8 mouse cellular contexts compared by ENCODE assay signal in the genomic region with DNA sequence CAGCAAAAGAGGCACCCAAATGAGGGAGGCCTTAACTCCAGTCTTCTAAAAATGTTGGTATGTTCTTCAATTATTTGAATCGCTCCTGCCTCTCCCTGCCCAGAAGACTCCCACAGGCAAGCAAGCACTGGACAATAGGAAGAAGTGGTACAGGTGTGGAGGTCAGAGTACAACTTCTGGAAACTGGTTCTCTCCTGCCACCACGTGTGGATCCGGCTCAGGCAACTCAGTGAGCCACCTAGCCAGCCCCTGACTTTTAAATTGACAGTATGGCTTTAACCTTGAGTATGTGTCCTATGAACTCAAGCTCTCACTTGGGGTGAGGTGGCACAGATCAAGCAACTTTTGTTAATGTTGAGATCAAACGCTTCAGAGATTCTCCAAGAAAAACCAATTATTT. TPM values are rescaled to one million over a fixed set of nuclear protein-coding genes. Genes with fewer than 3 reads are reported as not detected.
DNase-seq lines count a peak whose midpoint lies in the region; ATAC-seq and TF ChIP-seq lines count a peak whose summit lies in the region.

No protein-coding gene starts in this region.

- H3K27me3 ChIP-seq in lung, embryonic 16.5 days (ENCODE audit: control insufficient read depth, insufficient read depth, low read depth, low read length), result no peaks in the 10 kb centered on the region
- no peaks in the 10 kb centered on the region for H3K27me3 ChIP-seq in forebrain, embryonic 11.5 days (ENCODE audit: control insufficient read depth, insufficient read depth, low read length)
- no peaks in the 10 kb centered on the region for H3K27me3 ChIP-seq in small intestine, adult 2 months (ENCODE audit: control insufficient read depth, insufficient read depth, low read length)

- no peak overlapping the region for H3K27ac ChIP-seq in lung, embryonic 16.5 days (ENCODE audit: low read length)
- H3K27ac ChIP-seq in forebrain, embryonic 11.5 days (ENCODE audit: low read depth, low read length), result no peak overlapping the region
- H3K27ac ChIP-seq in small intestine, adult 2 months (ENCODE audit: insufficient read depth, low read depth, low read length), result peak overlapping the region; percentile 41

- TF ChIP-seq CTCF in small intestine, adult 2 months (IDR thresholded peaks at IDR 0.05; ENCODE audit: extremely low read depth, insufficient read length, insufficient replicate concordance, low read depth, low read length), result no peak

- no peak for DNase-seq in lung, adult 18-20 months
- no peak for DNase-seq in forebrain, embryonic 11.5 days (ENCODE audit: low spot score)
- peak; percentile 23 to 66 for DNase-seq in kidney, postnatal 25 days
- DNase-seq in frontal cortex, postnatal 25 days (ENCODE audit: low spot score in 2 of 2), result no peak
- DNase-seq in urinary bladder, adult 18-20 months (ENCODE audit: low spot score in 2 of 2), result no peak

- H3K4me2 ChIP-seq in lung, embryonic 16.5 days (ENCODE audit: low read depth, low read length), result peak overlapping the region; percentile 78
- peak overlapping the region; percentile 76 for H3K4me2 ChIP-seq in forebrain, embryonic 11.5 days (ENCODE audit: low read depth, low read length, severe bottlenecking)

- peaks cover 10% of the 10 kb centered on the region for H3K4me1 ChIP-seq in lung, embryonic 16.5 days (replicated peaks; ENCODE audit: control insufficient read depth, insufficient read depth, low read length)
- peaks cover 5% of the 10 kb centered on the region; the same call in 1 of the 2 replicates for H3K4me1 ChIP-seq in forebrain, embryonic 11.5 days (replicated peaks; ENCODE audit: control insufficient read depth, insufficient read depth, low read length)
- peaks cover 10% of the 10 kb centered on the region for H3K4me1 ChIP-seq in small intestine, adult 2 months (ENCODE audit: control insufficient read depth, insufficient read depth, insufficient read length, low read length)

- peak overlapping the region; percentile 71 for H3K4me3 ChIP-seq in lung, embryonic 16.5 days (ENCODE audit: low read length)
- H3K4me3 ChIP-seq in forebrain, embryonic 11.5 days (ENCODE audit: low read depth, low read length), result peak overlapping the region; percentile 84
- peak overlapping the region; percentile 98 for H3K4me3 ChIP-seq in small intestine, adult 2 months (ENCODE audit: low read depth, low read length)

- ATAC-seq in lung, embryonic 16.5 days (ENCODE audit: low read depth), result no peak
- no peak for ATAC-seq in forebrain, embryonic 11.5 days (replicated peaks; ENCODE audit: low FRiP score)
- ATAC-seq in inflammation-experienced regulatory T-cells, adult 6 months, result no peak

- WGBS in lung, embryonic 16.5 days, result 8% methylated on average over 4 of the region's 4 CpGs
- WGBS in forebrain, embryonic 11.5 days, result 13% methylated on average over 4 of the region's 4 CpGs
- 3% methylated on average over 4 of the region's 4 CpGs for WGBS in small intestine, adult 2 months

- H3K9ac ChIP-seq in lung, embryonic 16.5 days (ENCODE audit: low read length), result peak overlapping the region; percentile 93
- H3K9ac ChIP-seq in forebrain, embryonic 11.5 days (ENCODE audit: low read length), result peak overlapping the region; percentile 91

- no peaks in the 10 kb centered on the region for H3K9me3 ChIP-seq in lung, embryonic 16.5 days (ENCODE audit: control insufficient read depth, low read length)
- H3K9me3 ChIP-seq in forebrain, embryonic 11.5 days (ENCODE audit: control insufficient read depth, low read length), result no peaks in the 10 kb centered on the region

- no peak for TF ChIP-seq POLR2A in small intestine, adult 2 months (IDR thresholded peaks at IDR 0.05; ENCODE audit: low read depth, low read length)

- peaks cover 7% of the 10 kb centered on the region; the same call in 1 of the 2 replicates for H3K36me3 ChIP-seq in lung, embryonic 16.5 days (ENCODE audit: control insufficient read depth, insufficient read depth, low read length)
- H3K36me3 ChIP-seq in forebrain, embryonic 11.5 days (ENCODE audit: control insufficient read depth, insufficient read depth, low read length), result no peaks in the 10 kb centered on the region; the same call in 1 of the 2 replicates
- peaks cover 20% of the 10 kb centered on the region for H3K36me3 ChIP-seq in small intestine, adult 2 months (ENCODE audit: control insufficient read depth, insufficient read depth, low read length)

RNA-seq across cellular contexts. Expression of a gene that starts 0.8 kb away (rescaled TPM):
- 172 and 181 TPM in 2 replicates for polyA plus RNA-seq in lung, embryonic 16.5 days (2015; fragmentation: Nextera tagmentation; extraction: Ambion mirVana)
- 172 and 184 TPM in 2 replicates for polyA plus RNA-seq in forebrain, embryonic 11.5 days (2014; fragmentation: Nextera tagmentation; extraction: Ambion mirVana)
- polyA plus RNA-seq in small intestine, adult 2 months (2012; rRNA removed), result 38.2 and 45.7 TPM in 2 replicates
- 100 to 1,000 TPM; 121 to 173 (median 149) TPM for polyA plus RNA-seq in inflammation-experienced regulatory T-cells, adult 6 months (2017; shearing (Covaris generic))

RNA-seq across cellular contexts. Expression of a gene that starts 22.7 kb away (rescaled TPM):
- 13.8 and 13.9 TPM in 2 replicates for polyA plus RNA-seq in lung, embryonic 16.5 days (2015; fragmentation: Nextera tagmentation; extraction: Ambion mirVana)
- polyA plus RNA-seq in forebrain, embryonic 11.5 days (2014; fragmentation: Nextera tagmentation; extraction: Ambion mirVana), result 12.5 and 13.3 TPM in 2 replicates
- polyA plus RNA-seq in small intestine, adult 2 months (2012; rRNA removed), result 1.7 and 2.4 TPM in 2 replicates
- 1 to 10 TPM in 1 of 3 experiments, under 1 TPM in 2; 0.24 to 1.3 (median 0.80) TPM for polyA plus RNA-seq in inflammation-experienced regulatory T-cells, adult 6 months (2017; shearing (Covaris generic))

Comparison
In these comparisons a context has a peak if more than half of its experiments do, and no peak if none do; other contexts are left out.
1. DNase-seq: peak in kidney, postnatal 25 days (2 of 2); none in lung, adult 18-20 months (0 of 2), forebrain, embryonic 11.5 days (single experiment), frontal cortex, postnatal 25 days (0 of 2) and urinary bladder, adult 18-20 months (0 of 2).
2. Peak in every context shown above with its lines, with median percentiles within 50 percentile points of each other: H3K4me3 ChIP-seq.